Mouse (Mus musculus) retina, postnatal 1 day (tissue): ENCODE measurements around the gene Olfr531.

Source experiments
- DNase-seq: peaks from one replicate; pipeline ENCODE4 v3.0.0-alpha.2; 2012

Gene Olfr531

DNA sequence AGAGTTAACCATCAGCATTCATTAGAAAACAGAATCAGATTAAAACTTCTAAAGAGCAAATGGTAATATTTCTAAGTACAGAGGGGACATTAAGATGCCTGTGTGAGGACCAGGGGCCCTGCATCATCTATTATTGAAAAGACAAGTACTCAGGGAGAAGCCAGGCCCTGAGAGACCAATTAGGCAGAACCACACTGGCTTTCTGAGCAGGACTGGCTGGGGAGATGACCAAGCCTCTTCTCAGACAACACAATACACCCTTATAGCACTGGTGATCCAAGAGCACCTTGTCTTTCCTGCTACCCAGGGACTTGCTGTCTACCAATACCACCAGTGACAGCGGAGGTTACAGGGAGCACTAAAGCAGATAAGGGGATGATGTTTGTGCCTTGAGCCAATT lies at the start of gene Olfr531:
Gene Olfr531 (minus strand): TSS at position 101 of the 400 bp plus-strand sequence.
- no peak for DNase-seq

DNA sequence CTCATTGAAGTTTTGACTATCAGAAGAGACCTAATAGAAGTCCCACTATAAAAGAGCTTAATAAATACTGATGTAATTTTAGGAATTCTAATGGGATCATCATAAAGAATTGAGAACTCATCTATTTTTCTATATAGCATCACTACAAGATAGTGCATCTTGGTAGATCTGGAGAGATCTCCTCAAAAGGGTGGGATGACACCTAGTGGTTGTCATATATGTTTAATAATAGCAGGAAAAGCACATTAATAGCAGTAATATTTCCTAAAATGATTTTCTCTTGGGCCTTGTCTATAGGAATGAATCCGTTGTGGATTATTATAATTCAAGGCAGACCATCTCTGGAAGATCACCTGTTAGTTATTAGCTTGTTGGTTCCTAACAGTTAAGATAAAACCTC lies 40.4 kb upstream of the Olfr531 start:
- no peak for DNase-seq

DNA sequence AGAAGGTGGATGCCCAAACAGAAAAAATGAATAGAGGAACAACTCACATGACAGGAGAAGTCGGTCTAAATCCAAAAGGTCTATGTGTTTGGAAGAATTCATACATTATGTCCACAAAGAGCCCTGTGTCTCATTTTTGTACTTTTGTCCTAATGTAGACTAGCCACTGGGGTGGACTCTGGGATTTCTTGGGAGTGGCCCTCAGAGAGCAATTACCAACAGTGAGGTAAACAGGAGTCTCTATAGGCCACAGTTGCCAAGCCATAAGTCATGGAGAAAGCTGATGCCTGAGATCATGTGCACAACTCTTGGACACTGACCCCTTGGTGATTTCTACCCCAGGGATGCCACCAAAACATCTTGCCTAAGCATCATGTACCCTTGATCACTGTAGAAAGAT lies 18.8 kb upstream of the Olfr531 start, which contains the start of gene Olfr532:
Gene Olfr532 (minus strand): TSS at position 101 of the 400 bp plus-strand sequence.
- DNase-seq = no peak

DNA sequence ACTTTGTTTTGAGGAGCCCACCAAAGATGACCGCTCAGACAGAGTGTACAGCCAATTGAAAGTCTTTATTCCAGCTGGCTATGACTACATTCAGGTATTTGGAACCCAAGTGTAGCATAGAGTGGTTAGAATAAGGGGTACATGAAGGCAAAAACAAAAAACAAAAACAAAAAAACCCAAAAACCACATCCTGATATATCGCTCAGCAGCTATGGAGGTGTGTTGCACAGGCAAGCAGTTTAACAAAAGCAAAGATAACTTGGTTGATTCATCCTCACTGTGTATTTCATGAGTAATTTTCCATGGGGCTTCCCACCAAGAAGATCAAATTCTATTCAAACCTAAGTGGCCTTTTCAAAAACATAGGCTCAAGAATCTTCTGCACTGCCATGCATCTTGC lies 25.8 kb downstream of the Olfr531 start:
- DNase-seq = no peak

DNA sequence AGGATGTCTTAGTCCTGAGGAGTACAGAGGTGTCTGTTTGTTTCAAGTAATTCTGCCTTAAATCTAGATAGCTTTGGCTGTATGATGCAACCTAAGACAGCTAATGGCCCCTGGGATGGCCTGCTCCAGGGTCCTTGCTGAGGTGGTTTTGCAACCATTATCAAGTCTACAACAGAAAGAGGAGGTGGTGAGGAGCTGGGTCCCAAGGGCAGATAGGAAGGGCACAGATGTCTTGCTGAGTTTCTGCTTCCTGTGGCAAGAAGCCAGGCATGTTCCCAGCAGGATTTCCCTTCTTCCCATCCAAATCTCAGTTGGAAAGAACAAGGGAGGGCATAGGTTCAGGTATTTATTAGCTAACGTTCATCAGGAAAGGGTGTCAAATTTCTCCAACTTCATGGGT lies 26.5 kb downstream of the Olfr531 start, which contains the start of gene Olfr530:
Gene Olfr530 (minus strand): TSS at position 101 of the 400 bp plus-strand sequence.
- DNase-seq = no peak

DNA sequence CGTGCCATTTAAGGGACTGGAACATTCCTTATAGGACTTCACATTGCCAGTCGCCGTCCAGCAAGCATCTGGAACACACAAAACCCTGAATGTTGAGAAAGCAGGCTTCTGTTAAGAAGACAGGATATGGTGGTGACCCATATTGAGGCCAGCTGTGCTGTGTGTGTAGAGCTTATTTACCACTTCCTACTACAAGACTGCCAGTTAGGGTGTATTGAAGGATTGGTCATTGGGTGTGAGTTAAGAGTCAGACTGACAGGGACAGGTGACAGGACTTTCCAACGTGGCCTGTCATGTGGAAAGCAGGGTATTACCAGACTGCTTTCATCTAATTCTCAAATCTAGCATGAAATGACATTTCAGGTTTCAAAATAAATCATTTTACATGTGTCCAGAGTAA lies 28.4 kb downstream of the Olfr531 start:
- no peak for DNase-seq

DNA sequence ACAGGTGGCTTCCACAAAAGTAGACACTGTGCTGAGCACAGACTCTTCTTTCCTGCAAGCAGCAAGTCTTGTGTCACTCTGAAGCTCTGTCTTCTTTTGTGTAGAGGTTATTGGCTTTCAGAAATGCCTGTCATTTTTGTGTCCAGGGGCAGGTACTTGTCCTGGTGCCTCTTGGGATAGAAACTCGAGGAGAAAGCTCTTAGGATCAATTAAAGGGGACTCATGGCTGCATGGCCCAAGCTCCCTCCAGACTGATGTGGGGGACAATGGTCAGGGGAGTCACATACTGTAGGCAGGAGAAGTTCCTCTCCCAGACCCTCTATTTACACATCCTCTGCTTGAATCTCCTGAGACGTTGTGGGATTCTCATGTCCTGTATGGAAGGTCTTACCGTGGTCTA lies 41.1 kb downstream of the Olfr531 start, which contains the start of gene Olfr60:
Gene Olfr60 (minus strand): TSS at position 101 of the 400 bp plus-strand sequence.
- DNase-seq = no peak
